Mouse (Mus musculus) heart, embryonic 16.5 days (tissue): Measurements from ENCODE around the gene Hepacam2. TPM values are rescaled to one million over a fixed set of nuclear protein-coding genes. Genes with fewer than 3 reads are reported as not detected.
A peak's percentile ranks its signal among the peaks of the same experiment; 100 is the strongest.

Experiments used
- ATAC-seq: fragments of 200-750 bp; cut with Nextera tagmentation; replicated peaks from 2 replicates; pipeline ENCODE4 v1.8.0; 2017; ENCODE audit warnings: moderate number of reproducible peaks; ENCODE audit not compliant: insufficient read depth, low FRiP score; ENCODE audit errors: extremely low read depth
- H3K27ac ChIP-seq: fragments of 300-500 bp; sonication (generic); 2 replicates; pipeline ENCODE4 v1.5.1; 2014; ENCODE audit warnings: mild to moderate bottlenecking, low read length, control low read depth, moderate library complexity
- H3K27me3 ChIP-seq: fragments of 300-500 bp; sonication (generic); 2 replicates; pipeline ENCODE4 v1.6.1; 2014; ENCODE audit warnings: low read length, mixed read lengths; ENCODE audit not compliant: control insufficient read depth, insufficient read depth
- H3K36me3 ChIP-seq: fragments of 300-500 bp; sonication (generic); 2 replicates; pipeline ENCODE4 v1.6.1; 2014; ENCODE audit not compliant: control insufficient read depth, insufficient read depth
- H3K4me1 ChIP-seq: fragments of 300-500 bp; sonication (generic); 2 replicates; pipeline ENCODE4 v1.6.1; 2014; ENCODE audit warnings: low read length, mixed read lengths; ENCODE audit not compliant: control insufficient read depth, insufficient read depth
- H3K4me2 ChIP-seq: fragments of 300-500 bp; sonication (generic); 2 replicates; pipeline ENCODE4 v1.6.1; 2014; ENCODE audit warnings: low read depth, mild to moderate bottlenecking, control low read depth, low read length
- H3K4me3 ChIP-seq: fragments of 300-500 bp; sonication (generic); 2 replicates; pipeline ENCODE4 v1.5.1; 2014; ENCODE audit warnings: mild to moderate bottlenecking, control low read depth, low read length
- H3K9ac ChIP-seq: fragments of 300-500 bp; sonication (generic); 2 replicates; pipeline ENCODE4 v1.6.1; 2014; ENCODE audit warnings: low read length, control low read depth
- H3K9me3 ChIP-seq: fragments of 300-500 bp; sonication (generic); replicated peaks from 2 replicates; pipeline ENCODE4 v1.6.1; 2016; ENCODE audit warnings: low read length; ENCODE audit not compliant: control insufficient read depth
- WGBS: fragments of 180-500 bp; shearing (Covaris S2); extraction: QIAGEN DNeasy Blood & Tissue Kit; methylation state at CpG from one replicate; pipeline ENCODE4 v1.1.7; 2014; 5-methylcytosine and 5-hydroxymethylcytosine counted together
- polyA plus RNA-seq: library from polyadenylated mRNA; unstranded; fragments of >200 nt; fragmentation: Nextera tagmentation; extraction: Ambion mirVana; gene quantifications from 2 replicates; pipeline ENCODE4 v1.2.1, GENCODE M21; 2015

Gene Hepacam2
- 0.07 and 0.30 TPM in 2 replicates for polyA plus RNA-seq

DNA sequence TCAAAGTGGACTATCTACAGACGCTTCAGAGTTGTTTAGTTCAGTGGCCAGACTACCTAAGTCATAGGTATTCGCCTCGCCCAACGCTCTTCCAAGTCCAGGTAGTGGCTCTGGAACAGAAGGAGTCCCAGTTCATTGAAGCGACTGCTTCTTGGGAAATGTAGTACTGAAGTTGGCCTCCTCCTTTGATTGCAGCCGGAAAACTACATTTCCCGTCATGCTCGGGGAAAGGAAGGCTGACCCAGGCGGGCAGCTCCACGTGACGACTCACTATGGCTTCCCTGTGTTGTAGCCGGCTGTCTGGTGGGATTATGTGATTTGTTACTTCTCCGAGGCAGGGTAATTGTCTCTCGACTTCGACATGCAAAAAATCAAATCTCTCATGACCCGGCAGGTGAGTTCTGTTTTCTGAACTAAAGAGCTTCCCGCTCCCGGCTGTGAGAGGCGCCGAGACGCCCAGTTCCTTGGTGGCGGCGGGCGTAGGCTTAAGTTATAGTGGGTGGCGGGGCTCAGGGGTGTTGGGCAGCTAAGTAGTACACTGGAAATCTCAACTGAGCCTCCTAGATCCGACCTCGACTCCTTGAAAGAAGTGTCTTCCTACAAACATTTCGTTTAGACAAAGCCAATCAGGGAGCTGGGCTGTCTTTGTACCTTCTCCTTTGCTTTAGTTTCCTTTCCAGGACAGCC, at the start of gene Hepacam2, which contains the start of gene Vps50:
TSS of gene Hepacam2 (minus strand) at position 137 of the 687 bp plus-strand sequence.
TSS of gene Vps50 (plus strand) at position 221 of the 687 bp plus-strand sequence.
- Histone ChIP-seq H3K4me3 (peak within 1 kb of the TSS; percentile 74), H3K9me3 (no peaks in the 10 kb centered on the region), H3K27ac (no peak within 1 kb of the TSS), H3K27me3 (0 out of 2 replicates have a peak, but pooled peaks cover 3% of the 10 kb centered on the region), H3K4me2 (peak within 1 kb of the TSS; percentile 82), H3K9ac (peak within 1 kb of the TSS; percentile 73), H3K36me3 (no peaks in the 10 kb centered on the region), H3K4me1 (peaks cover 2% of the 10 kb centered on the region; the same call in 1 of the 2 replicates)
- 1% methylated on average over 28 of the region's 28 CpGs for WGBS
- peak; percentile 98 for ATAC-seq

GRCm38 (mm10) chr6:3544970-3545369, 46.9 kb upstream of the Hepacam2 start:
- WGBS, result 69% methylated on average over 1 of the region's 1 CpGs
- H3K9me3 ChIP-seq, result no peaks in the 10 kb centered on the region
- no peak for ATAC-seq
- H3K4me3 ChIP-seq, result no peak overlapping the region
- H3K4me2 ChIP-seq, result no peak overlapping the region
- 0 out of 2 replicates have a peak, but pooled peaks cover 4% of the 10 kb centered on the region for H3K36me3 ChIP-seq
- H3K9ac ChIP-seq, result no peak overlapping the region
- H3K27me3 ChIP-seq, result no peaks in the 10 kb centered on the region
- no peak overlapping the region for H3K27ac ChIP-seq
- H3K4me1 ChIP-seq, result no peaks in the 10 kb centered on the region

- H3K4me2 ChIP-seq, result no peak overlapping the region
- ATAC-seq, result no peak
- H3K4me1 ChIP-seq, result 0 out of 2 replicates have a peak, but pooled peaks cover 2% of the 10 kb centered on the region
- WGBS, result 90% methylated on average over 4 of the region's 4 CpGs
- no peak overlapping the region for H3K9ac ChIP-seq
- no peaks in the 10 kb centered on the region for H3K27me3 ChIP-seq
- H3K9me3 ChIP-seq, result no peaks in the 10 kb centered on the region
- 0 out of 2 replicates have a peak, but pooled peaks cover 4% of the 10 kb centered on the region for H3K36me3 ChIP-seq
- no peak overlapping the region for H3K4me3 ChIP-seq
- no peak overlapping the region for H3K27ac ChIP-seq
These were observed 45.8 kb upstream of the Hepacam2 start for GRCm38 (mm10) chr6:3543862-3544261.

DNA sequence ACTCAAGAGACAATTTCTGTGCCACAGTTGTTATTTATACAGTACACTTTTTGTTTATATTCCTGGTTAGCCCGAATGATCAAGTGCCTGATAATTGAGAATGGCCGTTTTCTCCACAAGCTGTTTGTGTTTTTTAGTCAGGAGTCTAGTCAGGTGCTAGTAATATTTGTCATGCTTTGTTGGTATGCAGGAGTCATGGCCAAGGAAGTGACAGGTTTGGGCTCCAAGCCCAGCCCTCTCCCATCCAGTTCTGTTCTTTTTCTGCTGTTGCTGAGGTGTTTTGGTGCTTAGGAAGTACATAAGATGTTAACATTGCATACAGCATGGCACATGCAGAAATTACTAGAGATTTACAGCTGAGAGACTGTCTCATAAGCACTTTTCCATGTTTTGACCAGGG, 41.4 kb upstream of the Hepacam2 start:
- Histone ChIP-seq H3K27me3 (no peaks in the 10 kb centered on the region), H3K4me2 (no peak overlapping the region), H3K4me3 (no peak overlapping the region), H3K36me3 (no peaks in the 10 kb centered on the region; the same call in 1 of the 2 replicates), H3K27ac (peak overlapping the region; percentile 25; the same call in 1 of the 2 replicates), H3K9ac (no peak overlapping the region), H3K4me1 (0 out of 2 replicates have a peak, but pooled peaks cover 2% of the 10 kb centered on the region), H3K9me3 (no peaks in the 10 kb centered on the region)
- ATAC-seq, result no peak
- 49% methylated on average over 2 of the region's 2 CpGs for WGBS

GRCm38 (mm10) chr6:3536048-3536447, 38.0 kb upstream of the Hepacam2 start:
- 69% methylated on average over 1 of the region's 1 CpGs for WGBS

DNA sequence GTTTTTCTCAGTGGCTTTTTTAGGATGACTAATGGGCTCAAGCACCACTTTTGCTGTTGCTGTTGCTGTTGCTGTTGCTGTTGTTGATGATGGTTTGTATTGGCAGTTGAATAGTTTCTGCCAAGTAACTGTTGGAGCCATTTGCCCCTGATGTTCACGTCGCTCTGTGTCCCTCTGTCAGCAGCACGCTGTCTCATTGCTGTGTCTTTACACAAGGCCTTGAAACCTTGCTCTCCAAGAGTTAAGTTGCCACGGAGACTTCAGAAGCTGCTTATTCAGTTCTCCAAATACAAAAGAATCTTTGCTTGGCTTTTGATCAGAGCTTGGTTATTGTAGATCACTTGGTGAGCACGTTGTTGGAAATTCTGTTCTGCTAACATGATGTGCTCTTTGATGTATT, 33.3 kb upstream of the Hepacam2 start:
- Histone ChIP-seq H3K9me3 (no peaks in the 10 kb centered on the region), H3K9ac (no peak overlapping the region), H3K4me3 (no peak overlapping the region), H3K4me1 (no peaks in the 10 kb centered on the region), H3K4me2 (no peak overlapping the region), H3K36me3 (no peaks in the 10 kb centered on the region; the same call in 1 of the 2 replicates), H3K27me3 (no peaks in the 10 kb centered on the region), H3K27ac (no peak overlapping the region)
- no peak for ATAC-seq
- WGBS, result 79% methylated on average over 5 of the region's 5 CpGs

More at GRCm38 (mm10) chr6:3536048-3536447, 38.0 kb upstream of the Hepacam2 start:
- Histone ChIP-seq H3K36me3 (no peaks in the 10 kb centered on the region; the same call in 1 of the 2 replicates), H3K9me3 (no peaks in the 10 kb centered on the region), H3K4me2 (no peak overlapping the region), H3K9ac (no peak overlapping the region), H3K27me3 (no peaks in the 10 kb centered on the region), H3K4me1 (0 out of 2 replicates have a peak, but pooled peaks cover 2% of the 10 kb centered on the region), H3K4me3 (no peak overlapping the region), H3K27ac (no peak overlapping the region)
- no peak for ATAC-seq

DNA sequence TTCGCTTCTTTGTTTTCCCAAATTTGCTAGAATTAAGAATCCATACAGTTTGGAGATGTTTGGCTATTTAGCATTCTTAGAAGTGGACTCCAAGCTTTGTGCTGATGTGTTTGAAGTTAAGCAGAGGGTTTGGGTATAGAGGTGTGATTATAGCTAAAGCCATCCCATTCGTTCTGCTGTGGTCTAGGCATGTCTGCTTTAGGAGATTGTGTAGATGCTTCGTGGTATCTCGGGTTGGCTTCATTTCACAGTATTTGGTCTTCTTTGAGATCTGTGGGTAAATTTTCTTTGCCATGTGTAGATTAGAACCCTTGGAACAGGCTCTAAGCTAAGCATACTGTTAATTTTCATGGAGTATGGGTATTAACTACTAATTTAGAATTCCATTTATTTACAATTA, 30.1 kb upstream of the Hepacam2 start:
- 85% methylated on average over 4 of the region's 4 CpGs for WGBS
- no peak for ATAC-seq
- no peaks in the 10 kb centered on the region for H3K36me3 ChIP-seq

DNA sequence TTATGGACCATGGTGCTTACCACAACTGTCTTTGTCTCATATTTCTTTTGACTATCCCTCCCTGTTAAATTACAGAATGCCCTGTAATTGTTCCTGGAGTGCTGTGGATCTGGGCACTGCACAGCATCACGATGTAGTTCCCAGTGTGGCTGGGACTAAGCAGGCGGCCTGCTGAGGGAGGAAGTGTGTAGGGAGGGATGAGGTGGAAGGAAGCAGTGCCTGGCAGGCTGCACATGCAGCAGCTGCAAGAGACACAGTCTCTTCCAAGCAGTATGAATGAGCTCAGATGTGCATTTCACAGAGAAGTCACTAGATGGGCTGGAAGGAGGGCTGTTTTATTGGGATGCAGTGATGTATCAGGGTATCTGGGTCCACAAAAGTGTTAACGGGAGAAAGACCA, 14.5 kb upstream of the Hepacam2 start:
- no peaks in the 10 kb centered on the region for H3K4me1 ChIP-seq
- H3K4me2 ChIP-seq, result no peak overlapping the region
- no peaks in the 10 kb centered on the region for H3K27me3 ChIP-seq
- no peak overlapping the region for H3K27ac ChIP-seq
- ATAC-seq, result no peak
- 60% methylated on average over 3 of the region's 3 CpGs for WGBS
- no peak overlapping the region for H3K4me3 ChIP-seq
- peaks cover 3% of the 10 kb centered on the region; the same call in 1 of the 2 replicates for H3K36me3 ChIP-seq
- H3K9me3 ChIP-seq, result no peaks in the 10 kb centered on the region
- H3K9ac ChIP-seq, result no peak overlapping the region

More for the DNA sequence above, 30.1 kb upstream of the Hepacam2 start:
- Histone ChIP-seq H3K27ac (no peak overlapping the region), H3K4me1 (no peaks in the 10 kb centered on the region), H3K9me3 (no peaks in the 10 kb centered on the region), H3K9ac (no peak overlapping the region), H3K4me3 (no peak overlapping the region), H3K4me2 (no peak overlapping the region), H3K27me3 (no peaks in the 10 kb centered on the region)

DNA sequence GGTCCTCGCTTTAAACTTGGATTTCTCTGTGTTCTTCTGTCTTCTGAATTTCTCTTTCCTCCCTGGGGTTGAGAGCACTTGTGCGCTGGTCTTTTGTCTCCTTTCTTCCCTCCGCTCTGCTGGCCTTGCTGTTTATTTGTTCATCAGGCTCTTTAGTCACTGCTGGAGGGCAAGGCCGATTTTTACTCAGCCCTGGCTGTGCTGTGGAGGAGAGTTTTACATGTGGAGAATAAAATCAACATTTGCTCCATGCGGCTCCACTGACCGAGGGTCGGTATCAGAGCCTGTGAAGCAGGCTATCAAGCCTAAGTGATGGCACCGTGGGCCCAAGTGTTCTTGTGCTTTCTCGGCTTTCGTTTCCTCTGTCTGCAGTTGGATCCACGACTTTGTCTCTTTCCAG, 13.5 kb upstream of the Hepacam2 start:
- H3K4me3 ChIP-seq, result no peak overlapping the region
- no peaks in the 10 kb centered on the region for H3K36me3 ChIP-seq
- WGBS, result 72% methylated on average over 11 of the region's 11 CpGs
- no peak overlapping the region for H3K27ac ChIP-seq
- H3K27me3 ChIP-seq, result no peaks in the 10 kb centered on the region
- no peaks in the 10 kb centered on the region for H3K9me3 ChIP-seq
- no peaks in the 10 kb centered on the region for H3K4me1 ChIP-seq
- ATAC-seq, result no peak
- no peak overlapping the region for H3K9ac ChIP-seq
- no peak overlapping the region for H3K4me2 ChIP-seq
